Mouse (Mus musculus) forebrain, embryonic 14.5 days (tissue): ENCODE data around the gene Kcnab1. TPM values are rescaled to one million over a fixed set of nuclear protein-coding genes. Genes with fewer than 3 reads are reported as not detected.
A peak's percentile ranks its signal among the peaks of the same experiment; 100 is the strongest.
"Not testable (repeated sequence)": the region's sequence is repeated elsewhere in the genome, so short reads cannot be mapped to it uniquely, and the experiment has no call there.

Source experiments
- ATAC-seq: fragments of 200-750 bp; cut with Nextera tagmentation; 2 replicates; pipeline ENCODE4 v1.8.0; 2017; ENCODE audit warnings: mild to moderate bottlenecking, moderate library complexity
- DNase-seq: peaks from one replicate; pipeline ENCODE4 v3.0.0-alpha.2; 2015; ENCODE audit warnings: low spot score
- H3K27ac ChIP-seq: fragments of 300-500 bp; sonication (generic); 2 replicates; pipeline ENCODE4 v1.5.1; 2014; ENCODE audit warnings: low read depth, mild to moderate bottlenecking, control low read depth, low read length, moderate library complexity
- H3K27me3 ChIP-seq: fragments of 300-500 bp; sonication (generic); replicated peaks from 2 replicates; pipeline ENCODE4 v1.6.1; 2014; ENCODE audit warnings: low read length, control low read depth, mixed read lengths; ENCODE audit not compliant: control insufficient read depth, insufficient read depth
- H3K36me3 ChIP-seq: fragments of 300-500 bp; sonication (generic); 2 replicates; pipeline ENCODE4 v1.6.1; 2014; ENCODE audit warnings: low read length, control low read depth; ENCODE audit not compliant: control insufficient read depth, insufficient read depth
- H3K4me1 ChIP-seq: fragments of 300-500 bp; sonication (generic); 2 replicates; pipeline ENCODE4 v1.6.1; 2014; ENCODE audit warnings: antibody characterized with exemption, low read length, control low read depth; ENCODE audit not compliant: control insufficient read depth, insufficient read depth
- H3K4me2 ChIP-seq: fragments of 300-500 bp; sonication (generic); 2 replicates; pipeline ENCODE4 v1.6.1; 2014; ENCODE audit warnings: mild to moderate bottlenecking, control low read depth, low read length
- H3K4me3 ChIP-seq: fragments of 300-500 bp; sonication (generic); 2 replicates; pipeline ENCODE4 v1.5.1; 2014; ENCODE audit warnings: low read depth, low read length, control low read depth
- H3K9ac ChIP-seq: fragments of 300-500 bp; sonication (generic); 2 replicates; pipeline ENCODE4 v1.6.1; 2014; ENCODE audit warnings: mild to moderate bottlenecking, low read length, control low read depth, moderate library complexity
- H3K9me3 ChIP-seq: fragments of 300-500 bp; sonication (generic); replicated peaks from 2 replicates; pipeline ENCODE4 v1.6.1; 2016; ENCODE audit warnings: low read length, control low read depth, mixed read lengths; ENCODE audit not compliant: control insufficient read depth
- whole genome bisulfite sequencing: fragments of 180-500 bp; shearing (Covaris S2); extraction: QIAGEN DNeasy Blood & Tissue Kit; methylation state at CpG from one replicate; pipeline ENCODE4 v1.1.7; 2014; 5-methylcytosine and 5-hydroxymethylcytosine counted together
- polyA plus RNA-seq: library from polyadenylated mRNA; unstranded; fragments of >200 nt; fragmentation: Nextera tagmentation; extraction: Ambion mirVana; gene quantifications from 2 replicates; pipeline ENCODE4 v1.2.1, GENCODE M21; 2014

The Kcnab1 gene
- polyA plus RNA-seq, 1 experiment from 2014 or later, result 4.1 TPM

DNA sequence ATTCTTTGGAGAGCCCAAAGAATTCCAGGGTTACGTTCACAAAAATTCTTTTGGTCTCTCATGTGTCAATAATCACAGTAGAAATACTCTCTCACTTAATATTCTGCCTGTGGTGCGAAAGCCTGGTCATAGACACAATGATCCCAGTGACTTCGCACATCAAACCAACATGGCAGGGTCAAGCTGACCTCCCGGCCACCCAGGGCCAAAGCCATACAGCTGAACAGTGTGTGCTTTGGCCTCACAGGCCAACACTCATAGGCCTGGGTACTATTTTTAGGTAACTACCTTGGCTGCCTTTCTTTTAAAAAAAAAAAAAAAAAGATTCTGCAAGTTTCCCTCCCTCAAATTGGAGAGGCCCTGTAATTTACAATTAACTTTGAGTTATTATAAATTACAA, 271.9 kb downstream of the Kcnab1 start:
- Histone ChIP-seq H3K4me1 (no peaks in the 10 kb centered on the region), H3K27ac (no peak overlapping the region), H3K9ac (no peak overlapping the region), H3K27me3 (no peaks in the 10 kb centered on the region), H3K9me3 (no peaks in the 10 kb centered on the region), H3K4me2 (no peak overlapping the region), H3K36me3 (peaks cover 63% of the 10 kb centered on the region), H3K4me3 (no peak overlapping the region)
- ATAC-seq (no peak), DNase-seq (no peak)
- WGBS, result 90% methylated on average over 4 of the region's 4 CpGs

GRCm38 (mm10) chr3:65384431-65384830, 275.2 kb downstream of the Kcnab1 start:
- no peaks in the 10 kb centered on the region for H3K27me3 ChIP-seq
- no peak overlapping the region for H3K27ac ChIP-seq
- H3K4me3 ChIP-seq, result no peak overlapping the region
- no peak overlapping the region for H3K4me2 ChIP-seq
- H3K4me1 ChIP-seq, result no peaks in the 10 kb centered on the region
- peaks cover 78% of the 10 kb centered on the region for H3K36me3 ChIP-seq
- ATAC-seq (no peak), DNase-seq (no peak)
- no peaks in the 10 kb centered on the region for H3K9me3 ChIP-seq
- no peak overlapping the region for H3K9ac ChIP-seq
- WGBS, result 91% methylated on average over 3 of the region's 3 CpGs

DNA sequence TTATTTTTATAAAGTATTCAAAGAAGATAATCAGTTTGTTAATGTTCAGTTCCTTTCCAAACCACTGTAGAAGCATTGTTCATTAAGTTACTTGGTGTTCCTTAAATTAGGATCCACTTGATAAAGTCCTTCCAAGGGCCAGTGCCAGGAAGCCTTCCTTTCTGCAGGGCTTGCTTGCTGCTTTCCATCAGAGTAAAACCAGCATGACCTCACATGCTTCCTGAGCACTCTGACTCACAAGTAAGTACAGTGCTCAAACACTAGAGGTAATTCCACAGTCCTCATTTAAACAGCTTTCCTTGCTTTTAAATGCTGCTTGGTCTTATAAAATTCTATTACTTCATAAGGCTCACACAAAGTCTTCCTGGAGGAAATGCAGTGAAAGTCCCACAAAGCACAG, 276.6 kb downstream of the Kcnab1 start:
- DNase-seq, result no peak
- H3K36me3 ChIP-seq, result peaks cover 82% of the 10 kb centered on the region

DNA sequence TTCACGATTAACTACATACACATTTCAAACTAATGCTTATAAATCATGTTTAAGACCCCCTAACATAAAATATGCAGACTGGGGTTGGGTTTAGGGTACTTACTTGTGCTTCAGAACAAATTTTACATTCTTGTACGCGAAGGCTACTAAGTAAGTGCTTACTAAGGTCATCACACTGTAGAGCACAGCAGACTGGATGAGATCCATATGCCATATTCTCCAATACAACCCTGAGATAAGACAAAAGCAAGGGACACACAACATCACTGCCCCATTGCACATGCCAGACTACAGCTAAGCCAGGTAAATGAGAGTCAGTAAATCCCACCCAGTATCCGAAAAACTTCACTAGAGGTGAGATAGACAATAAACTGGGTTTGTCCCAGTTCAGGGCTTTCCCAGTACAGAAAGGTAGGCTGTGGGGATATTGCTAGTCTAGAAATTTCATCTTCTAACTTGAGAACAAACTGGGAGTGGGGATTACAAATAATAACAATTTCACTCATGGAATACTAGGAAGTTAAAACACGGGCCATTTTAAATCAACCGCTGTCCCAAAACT, 282.1 kb downstream of the Kcnab1 start:
- Histone ChIP-seq H3K9me3 (no peaks in the 10 kb centered on the region), H3K9ac (peak overlapping the region; percentile 83), H3K4me3 (peak overlapping the region; percentile 77), H3K27me3 (no peaks in the 10 kb centered on the region), H3K4me2 (peak overlapping the region; percentile 62), H3K4me1 (peaks cover 6% of the 10 kb centered on the region), H3K27ac (no peak overlapping the region), H3K36me3 (peaks cover 38% of the 10 kb centered on the region)
- ATAC-seq (no peak), DNase-seq (no peak)
- WGBS, result 44% methylated on average over 6 of the region's 6 CpGs

More for the DNA sequence above, 276.6 kb downstream of the Kcnab1 start:
- no peaks in the 10 kb centered on the region for H3K4me1 ChIP-seq
- H3K27me3 ChIP-seq, result no peaks in the 10 kb centered on the region
- no peak overlapping the region for H3K27ac ChIP-seq
- no peak overlapping the region for H3K9ac ChIP-seq
- no peaks in the 10 kb centered on the region for H3K9me3 ChIP-seq
- no peak for ATAC-seq
- no peak overlapping the region for H3K4me3 ChIP-seq
- H3K4me2 ChIP-seq, result no peak overlapping the region

DNA sequence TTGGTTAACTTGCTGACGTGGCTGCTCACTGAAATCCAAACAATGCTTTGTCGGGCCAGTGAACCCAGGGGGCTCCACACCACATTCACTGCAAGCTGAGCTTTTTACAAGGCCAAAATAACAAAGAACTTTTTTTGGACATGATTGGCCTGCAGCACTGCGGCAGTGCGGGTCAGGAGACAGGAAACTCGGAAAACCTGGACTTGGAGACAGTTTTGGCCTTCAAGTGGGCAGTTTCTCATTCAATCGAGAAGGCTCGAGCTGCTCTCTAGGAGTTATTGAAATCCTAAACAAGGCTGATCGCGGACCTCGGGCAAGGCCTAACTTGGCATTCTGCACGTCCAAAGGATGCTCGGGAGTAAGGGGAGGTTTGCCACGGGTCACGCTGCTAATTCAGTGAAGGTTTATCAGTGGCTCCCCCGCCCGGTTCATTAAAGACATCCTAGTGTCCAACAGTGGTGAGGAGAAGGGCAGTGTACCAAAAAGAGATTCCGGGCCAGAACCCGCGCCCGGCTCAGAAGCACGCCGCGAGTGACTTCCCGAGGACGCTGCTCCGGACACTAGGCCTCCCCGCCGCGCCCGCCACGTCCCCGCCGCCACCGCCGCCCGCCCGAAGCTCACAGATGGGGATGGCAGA, 282.7 kb downstream of the Kcnab1 start:
- DNase-seq (peak; percentile 39), ATAC-seq (peak; percentile 73)
- Histone ChIP-seq H3K36me3 (peaks cover 32% of the 10 kb centered on the region), H3K9me3 (no peaks in the 10 kb centered on the region), H3K9ac (peak overlapping the region; percentile 83), H3K4me2 (peak overlapping the region; percentile 62), H3K4me3 (peak overlapping the region; percentile 77), H3K27me3 (no peaks in the 10 kb centered on the region), H3K4me1 (peaks cover 6% of the 10 kb centered on the region), H3K27ac (peak overlapping the region; percentile 76)
- WGBS, result under 1% methylated on average over 37 of the region's 37 CpGs

GRCm38 (mm10) chr3:65392421-65392817, 283.2 kb downstream of the Kcnab1 start, which contains the start of gene Ssr3:
TSS of gene Ssr3 (minus strand) at chr3:65392623.
- H3K9ac ChIP-seq, result peak within 1 kb of the TSS; percentile 83
- H3K27me3 ChIP-seq, result no peaks in the 10 kb centered on the region
- peak; percentile 100 for ATAC-seq
- peak within 1 kb of the TSS; percentile 77 for H3K4me3 ChIP-seq
- under 1% methylated on average over 36 of the region's 36 CpGs for WGBS
- H3K9me3 ChIP-seq, result no peaks in the 10 kb centered on the region
- H3K27ac ChIP-seq, result peak within 1 kb of the TSS; percentile 76
- peaks cover 6% of the 10 kb centered on the region for H3K4me1 ChIP-seq
- peaks cover 27% of the 10 kb centered on the region for H3K36me3 ChIP-seq
- H3K4me2 ChIP-seq, result peak within 1 kb of the TSS; percentile 62
- peak; percentile 99 for DNase-seq

- not testable (repeated sequence) for ATAC-seq, H3K4me2 ChIP-seq, H3K4me3 ChIP-seq, DNase-seq, H3K9ac ChIP-seq, H3K36me3 ChIP-seq, H3K27me3 ChIP-seq, H3K9me3 ChIP-seq, H3K27ac ChIP-seq, H3K4me1 ChIP-seq
- 82% methylated on average over 1 of the region's 1 CpGs for WGBS
These were observed 285.9 kb downstream of the Kcnab1 start for GRCm38 (mm10) chr3:65395111-65395510.

DNA sequence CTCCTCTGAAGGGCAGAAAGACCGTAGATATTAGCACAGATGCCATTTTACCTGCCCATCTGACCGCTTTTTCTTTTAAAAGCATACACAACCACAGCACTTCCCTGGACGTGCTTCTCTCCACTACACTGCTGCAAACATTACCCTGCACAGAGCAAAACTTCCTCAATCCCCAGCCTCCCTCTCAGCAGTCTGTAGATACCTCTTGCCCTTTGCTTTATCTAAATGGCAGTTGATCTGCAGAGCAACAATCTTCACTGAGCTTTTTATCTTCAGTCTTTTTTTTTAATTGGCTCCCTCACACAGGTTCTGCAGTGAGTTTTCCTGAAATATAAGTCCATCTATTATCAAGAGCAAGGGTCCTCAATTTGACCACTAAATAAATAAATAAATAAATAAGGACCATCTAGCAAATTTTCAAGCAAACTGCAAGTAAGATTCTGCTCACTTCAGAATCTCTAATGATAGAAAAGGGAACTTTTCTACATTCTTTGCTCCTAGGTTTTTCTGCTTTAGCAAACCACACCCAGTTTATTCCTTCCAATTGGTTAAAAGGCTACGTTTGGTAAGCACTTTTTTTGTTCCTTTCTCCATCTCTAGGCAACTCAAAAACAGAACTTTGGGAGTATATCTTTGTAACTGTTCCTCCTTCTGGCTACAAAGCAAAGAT, 287.8 kb downstream of the Kcnab1 start:
- no peaks in the 10 kb centered on the region for H3K4me1 ChIP-seq
- no peak overlapping the region for H3K4me3 ChIP-seq
- no peaks in the 10 kb centered on the region for H3K36me3 ChIP-seq
- H3K9ac ChIP-seq, result no peak overlapping the region
- WGBS, result 83% methylated on average over 4 of the region's 4 CpGs
- H3K9me3 ChIP-seq, result no peaks in the 10 kb centered on the region
- DNase-seq (no peak), ATAC-seq (no peak)
- no peak overlapping the region for H3K4me2 ChIP-seq
- H3K27ac ChIP-seq, result no peak overlapping the region
- H3K27me3 ChIP-seq, result no peaks in the 10 kb centered on the region

DNA sequence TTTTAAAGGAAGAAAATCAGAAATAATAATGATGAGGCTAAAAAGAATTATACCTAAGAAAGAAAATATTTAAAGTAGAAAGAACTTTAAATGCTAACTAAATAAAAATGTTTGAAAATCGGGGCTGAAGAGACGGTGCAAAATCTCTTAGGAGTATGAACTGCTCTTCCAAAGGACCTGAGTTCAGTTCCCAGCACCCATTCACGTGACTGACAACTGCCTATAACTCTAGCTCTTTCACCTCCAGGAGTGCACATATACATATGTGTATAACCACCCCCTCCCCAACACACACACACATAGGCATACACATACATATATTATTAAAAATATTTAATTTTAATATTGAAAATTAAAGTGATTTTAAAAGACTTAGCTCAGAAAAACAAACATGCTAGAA, 288.4 kb downstream of the Kcnab1 start:
- ATAC-seq (no peak), DNase-seq (no peak)
- no peak overlapping the region for H3K9ac ChIP-seq
- H3K9me3 ChIP-seq, result no peaks in the 10 kb centered on the region
- no peaks in the 10 kb centered on the region for H3K36me3 ChIP-seq
- H3K4me3 ChIP-seq, result no peak overlapping the region
- no peak overlapping the region for H3K4me2 ChIP-seq
- no peaks in the 10 kb centered on the region for H3K4me1 ChIP-seq
- no peak overlapping the region for H3K27ac ChIP-seq
- WGBS, result 94% methylated on average over 3 of the region's 3 CpGs
- no peaks in the 10 kb centered on the region for H3K27me3 ChIP-seq
